Mouse (Mus musculus): ENCODE measurements at regions not wholly inside any gene's neighbourhood (a gene's known extent, or its start where the extent isn't known, plus 50 kb on each side); places are given as distances from the start of the nearest gene placed in this dataset.

DNA sequence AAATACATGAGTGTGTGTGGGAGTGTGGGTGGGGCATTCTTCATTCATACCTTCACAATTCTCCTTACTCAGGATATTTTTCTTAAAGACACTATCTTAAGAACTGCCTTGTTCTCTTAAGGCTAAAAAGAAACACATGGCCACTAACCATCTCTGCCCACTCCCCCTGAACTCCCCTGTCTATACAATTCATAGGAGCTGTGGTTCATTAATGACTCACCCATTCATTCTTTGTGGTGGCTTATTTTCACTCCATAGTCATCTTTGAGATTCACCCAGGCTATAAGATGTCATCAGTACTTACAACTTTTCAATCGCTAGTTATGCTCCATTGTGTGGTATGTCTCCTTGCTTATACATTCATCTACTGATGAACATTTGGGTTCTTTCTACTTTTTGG, 97.7 kb upstream of the Spred1 start:
- no peak overlapping the region for H3K4me2 ChIP-seq (ENCODE audit: low read depth, low read length)
- no peak overlapping the region for H3K9ac ChIP-seq (replicated peaks)
- no peak overlapping the region for H3K27ac ChIP-seq (ENCODE audit: low read depth)
- ATAC-seq (no peak), DNase-seq (no peak)
- H3K9me3 ChIP-seq (ENCODE audit: low read length): no peaks in the 10 kb centered on the region
- H3K4me3 ChIP-seq (ENCODE audit: low read depth, low read length): no peak overlapping the region
- TF ChIP-seq EP300 (IDR thresholded peaks at IDR 0.05; ENCODE audit: low read depth) (no peak), CTCF (IDR thresholded peaks at IDR 0.05; ENCODE audit: low read depth) (no peak)
- no peaks in the 10 kb centered on the region for H3K27me3 ChIP-seq (ENCODE audit: insufficient read depth, low read length)
- H3K36me3 ChIP-seq (replicated peaks; ENCODE audit: insufficient read depth, low read length): no peaks in the 10 kb centered on the region
- WGBS (ENCODE audit: insufficient replicate concordance): 85% methylated on average over 1 of the region's 1 CpGs
- H3K4me1 ChIP-seq (ENCODE audit: insufficient read depth): no peaks in the 10 kb centered on the region

DNA sequence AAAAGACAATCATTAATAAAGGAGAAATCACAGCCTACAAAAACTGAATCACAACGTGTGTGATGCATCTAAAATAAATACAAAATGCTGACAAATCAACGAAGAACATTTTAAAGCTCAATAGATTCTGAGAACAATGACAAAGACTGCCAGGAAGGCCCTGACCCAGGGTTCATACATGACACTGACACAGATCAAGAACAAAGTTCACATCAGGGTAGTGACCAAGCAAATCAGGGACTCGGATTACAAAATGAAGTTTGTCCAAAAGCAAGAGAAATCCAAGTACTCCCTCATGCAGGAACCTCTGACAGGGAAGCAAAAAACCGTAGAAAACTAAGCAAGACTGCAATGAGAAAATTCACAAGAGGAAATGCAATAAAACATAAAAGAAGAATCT, 94.1 kb upstream of the Spred1 start:
- 0 out of 2 replicates have a peak, but pooled peaks have one; percentile 36 for ATAC-seq
- Histone ChIP-seq H3K4me1 (ENCODE audit: insufficient read depth) (no peaks in the 10 kb centered on the region), H3K4me2 (ENCODE audit: low read depth, low read length) (no peak overlapping the region), H3K27me3 (ENCODE audit: insufficient read depth, low read length) (no peaks in the 10 kb centered on the region), H3K27ac (ENCODE audit: low read depth) (no peak overlapping the region), H3K9me3 (ENCODE audit: low read length) (no peaks in the 10 kb centered on the region), H3K9ac (replicated peaks) (no peak overlapping the region), H3K36me3 (replicated peaks; ENCODE audit: insufficient read depth, low read length) (no peaks in the 10 kb centered on the region), H3K4me3 (ENCODE audit: low read depth, low read length) (no peak overlapping the region)
- TF ChIP-seq EP300 (IDR thresholded peaks at IDR 0.05; ENCODE audit: low read depth) (no peak), CTCF (IDR thresholded peaks at IDR 0.05; ENCODE audit: low read depth) (no peak)
- DNase-seq: no peak
- WGBS (ENCODE audit: insufficient replicate concordance): 44% methylated on average over 4 of the region's 4 CpGs

DNA sequence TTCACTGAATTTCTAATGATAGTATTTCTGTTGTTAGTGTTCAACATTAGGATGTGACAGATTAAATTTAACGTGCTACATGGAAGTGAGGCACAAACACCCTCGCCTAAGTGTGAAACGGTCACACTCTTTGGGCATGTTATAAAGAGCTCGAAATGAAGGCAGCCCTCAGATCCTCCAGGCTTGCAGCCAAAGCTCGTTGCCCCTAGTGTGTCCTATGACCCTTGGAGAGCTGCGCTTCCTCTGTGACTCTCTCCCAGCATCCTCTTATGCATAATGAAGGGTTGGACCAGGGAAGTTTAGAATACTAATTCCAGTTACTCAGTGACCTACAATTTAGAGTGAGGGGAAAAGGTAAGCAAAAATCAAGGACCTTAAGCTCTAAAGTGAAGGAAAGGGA, 92.4 kb upstream of the Spred1 start:
- Histone ChIP-seq H3K4me2 (ENCODE audit: low read depth, low read length) (no peak overlapping the region), H3K9me3 (ENCODE audit: low read length) (no peaks in the 10 kb centered on the region), H3K4me3 (ENCODE audit: low read depth, low read length) (no peak overlapping the region), H3K4me1 (ENCODE audit: insufficient read depth) (no peaks in the 10 kb centered on the region), H3K9ac (replicated peaks) (no peak overlapping the region), H3K36me3 (replicated peaks; ENCODE audit: insufficient read depth, low read length) (no peaks in the 10 kb centered on the region), H3K27me3 (ENCODE audit: insufficient read depth, low read length) (no peaks in the 10 kb centered on the region), H3K27ac (ENCODE audit: low read depth) (no peak overlapping the region)
- ATAC-seq (no peak), DNase-seq (no peak)
- WGBS (ENCODE audit: insufficient replicate concordance): 66% methylated on average over 6 of the region's 6 CpGs
- no peak for TF ChIP-seq EP300 (IDR thresholded peaks at IDR 0.05; ENCODE audit: low read depth)
- TF ChIP-seq CTCF (IDR thresholded peaks at IDR 0.05; ENCODE audit: low read depth): no peak

DNA sequence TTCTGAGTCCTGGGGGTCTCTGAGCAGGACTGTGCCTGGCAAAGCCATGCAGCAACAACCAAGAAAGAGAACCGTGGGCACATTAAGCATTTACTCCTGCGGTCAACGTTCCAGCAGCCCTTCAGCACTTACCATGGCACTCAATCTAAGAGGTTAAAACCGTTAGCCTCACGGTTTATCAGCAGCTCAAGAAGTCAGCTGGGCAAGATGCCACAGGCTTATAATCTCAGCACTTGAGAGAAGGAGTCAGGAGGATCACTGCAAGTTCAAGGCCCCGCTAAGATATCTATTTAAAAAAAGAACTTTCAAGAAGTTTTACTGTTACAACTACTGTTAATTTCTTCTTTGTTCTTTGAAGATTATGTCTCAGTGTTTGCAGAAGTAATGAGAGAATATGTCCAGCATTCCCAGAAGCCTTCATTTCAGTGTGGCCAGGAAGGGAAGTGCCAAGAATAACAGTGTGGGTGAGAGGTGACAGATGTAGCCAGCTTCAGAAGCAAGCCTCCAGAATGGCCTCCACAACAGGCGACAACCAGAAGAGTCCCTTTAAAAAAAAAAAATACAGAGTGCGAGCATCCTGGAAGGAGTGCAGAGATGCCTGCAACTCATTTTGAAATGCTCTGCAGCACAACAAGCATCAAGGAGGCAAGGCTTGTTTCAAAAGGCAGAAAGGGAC, 84.8 kb upstream of the Spred1 start:
- Histone ChIP-seq H3K4me3 (ENCODE audit: low read depth, low read length) (no peak overlapping the region), H3K9ac (replicated peaks) (no peak overlapping the region), H3K27me3 (ENCODE audit: insufficient read depth, low read length) (no peaks in the 10 kb centered on the region), H3K4me2 (ENCODE audit: low read depth, low read length) (no peak overlapping the region), H3K27ac (ENCODE audit: low read depth) (no peak overlapping the region), H3K36me3 (replicated peaks; ENCODE audit: insufficient read depth, low read length) (no peaks in the 10 kb centered on the region), H3K4me1 (ENCODE audit: insufficient read depth) (no peaks in the 10 kb centered on the region), H3K9me3 (ENCODE audit: low read length) (no peaks in the 10 kb centered on the region)
- ATAC-seq (no peak), DNase-seq (no peak)
- TF ChIP-seq EP300 (IDR thresholded peaks at IDR 0.05; ENCODE audit: low read depth) (no peak), CTCF (IDR thresholded peaks at IDR 0.05; ENCODE audit: low read depth) (no peak)
- 53% methylated on average over 8 of the region's 8 CpGs for WGBS (ENCODE audit: insufficient replicate concordance)

DNA sequence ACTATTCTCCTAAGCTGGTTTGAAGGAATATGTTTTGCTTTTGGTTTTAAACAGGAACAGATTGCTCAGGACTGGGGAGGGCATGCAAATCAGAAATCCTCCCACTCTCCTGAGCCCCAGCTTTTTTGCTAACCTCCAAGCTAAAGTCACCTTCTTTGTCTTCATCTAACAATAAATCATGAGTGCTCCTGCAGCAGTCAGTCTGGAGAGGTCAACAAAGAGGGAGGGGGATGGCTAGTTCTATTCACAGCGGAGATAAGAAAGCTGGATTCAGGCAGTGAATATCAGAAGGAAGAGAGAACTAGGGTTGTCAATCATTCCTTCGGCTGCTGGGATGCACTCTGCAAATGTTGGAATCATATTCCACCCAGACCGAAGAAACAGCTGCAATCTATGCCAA, 81.0 kb upstream of the Spred1 start:
- Histone ChIP-seq H3K4me3 (ENCODE audit: low read depth, low read length) (no peak overlapping the region), H3K9me3 (ENCODE audit: low read length) (no peaks in the 10 kb centered on the region), H3K27me3 (ENCODE audit: insufficient read depth, low read length) (no peaks in the 10 kb centered on the region), H3K4me2 (ENCODE audit: low read depth, low read length) (no peak overlapping the region), H3K36me3 (replicated peaks; ENCODE audit: insufficient read depth, low read length) (no peaks in the 10 kb centered on the region), H3K9ac (replicated peaks) (no peak overlapping the region), H3K27ac (ENCODE audit: low read depth) (no peak overlapping the region), H3K4me1 (ENCODE audit: insufficient read depth) (no peaks in the 10 kb centered on the region)
- TF ChIP-seq EP300 (IDR thresholded peaks at IDR 0.05; ENCODE audit: low read depth) (no peak), CTCF (IDR thresholded peaks at IDR 0.05; ENCODE audit: low read depth) (no peak)
- no peak for DNase-seq
- ATAC-seq: no peak
- 49% methylated on average over 3 of the region's 3 CpGs for WGBS (ENCODE audit: insufficient replicate concordance)

DNA sequence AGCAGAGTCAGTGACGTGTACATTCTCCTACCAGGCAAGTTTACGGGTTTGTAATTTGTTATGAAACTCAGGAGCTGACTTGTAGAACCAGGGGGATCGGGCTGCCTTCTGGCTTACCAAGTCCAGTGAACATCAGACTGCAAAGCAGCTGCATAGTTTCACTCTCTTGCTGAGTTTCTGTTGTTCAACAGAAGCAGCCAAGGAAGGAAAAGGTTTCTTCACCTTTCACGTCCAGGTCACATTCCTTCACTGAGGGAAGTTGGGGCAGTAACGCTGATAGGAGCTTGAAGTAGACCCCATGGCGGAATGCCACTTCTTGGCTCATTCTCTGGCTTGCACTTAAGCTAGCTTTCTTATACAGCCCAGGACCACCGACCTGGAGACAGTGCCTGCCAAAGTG, 77.3 kb upstream of the Spred1 start:
- ATAC-seq (no peak), DNase-seq (no peak)
- 65% methylated on average over 7 of the region's 7 CpGs for WGBS (ENCODE audit: insufficient replicate concordance)
- Histone ChIP-seq H3K9me3 (ENCODE audit: low read length) (no peaks in the 10 kb centered on the region), H3K4me2 (ENCODE audit: low read depth, low read length) (no peak overlapping the region), H3K36me3 (replicated peaks; ENCODE audit: insufficient read depth, low read length) (no peaks in the 10 kb centered on the region), H3K4me3 (ENCODE audit: low read depth, low read length) (no peak overlapping the region), H3K9ac (replicated peaks) (no peak overlapping the region), H3K27ac (ENCODE audit: low read depth) (no peak overlapping the region), H3K27me3 (ENCODE audit: insufficient read depth, low read length) (no peaks in the 10 kb centered on the region), H3K4me1 (ENCODE audit: insufficient read depth) (no peaks in the 10 kb centered on the region)
- no peak for TF ChIP-seq EP300 (IDR thresholded peaks at IDR 0.05; ENCODE audit: low read depth)
- TF ChIP-seq CTCF (IDR thresholded peaks at IDR 0.05; ENCODE audit: low read depth): no peak
